Mouse (Mus musculus) liver, embryonic 12.5 days (tissue): Measurements from ENCODE around the gene Zc3h18. TPM values are rescaled to one million over a fixed set of nuclear protein-coding genes. Genes with fewer than 3 reads are reported as not detected.
A peak's percentile ranks its signal among the peaks of the same experiment; 100 is the strongest.

ENCODE experiments used
- ATAC-seq: fragments of 200-750 bp; cut with Nextera tagmentation; 2 replicates; pipeline ENCODE4 v1.8.0; 2017; ENCODE audit warnings: moderate number of reproducible peaks, mild to moderate bottlenecking, moderate library complexity
- H3K27ac ChIP-seq: fragments of 300-500 bp; sonication (generic); 2 replicates; pipeline ENCODE4 v1.5.1; 2016; ENCODE audit warnings: mild to moderate bottlenecking
- H3K27me3 ChIP-seq: fragments of 300-500 bp; sonication (generic); replicated peaks from 2 replicates; pipeline ENCODE4 v1.6.1; 2016; ENCODE audit warnings: mild to moderate bottlenecking, moderate library complexity
- H3K36me3 ChIP-seq: fragments of 300-500 bp; sonication (generic); 2 replicates; pipeline ENCODE4 v1.6.1; 2016; ENCODE audit warnings: mild to moderate bottlenecking, moderate library complexity
- H3K4me1 ChIP-seq: fragments of 300-500 bp; sonication (generic); 2 replicates; pipeline ENCODE4 v1.6.1; 2016
- H3K4me2 ChIP-seq: fragments of 300-500 bp; sonication (generic); 2 replicates; pipeline ENCODE4 v1.6.1; 2016; ENCODE audit warnings: mild to moderate bottlenecking, moderate library complexity
- H3K4me3 ChIP-seq: fragments of 300-500 bp; sonication (generic); 2 replicates; pipeline ENCODE4 v1.5.1; 2016; ENCODE audit warnings: mild to moderate bottlenecking, moderate library complexity
- H3K9ac ChIP-seq: fragments of 300-500 bp; sonication (generic); 2 replicates; pipeline ENCODE4 v1.6.1; 2016; ENCODE audit warnings: mild to moderate bottlenecking, moderate library complexity
- H3K9me3 ChIP-seq: fragments of 300-500 bp; sonication (generic); replicated peaks from 2 replicates; pipeline ENCODE4 v1.6.1; 2016; ENCODE audit warnings: mild to moderate bottlenecking, moderate library complexity
- WGBS: fragments of 180-500 bp; shearing (Covaris S2); methylation state at CpG from one replicate; pipeline ENCODE4 v1.1.7; 2016; ENCODE audit not compliant: insufficient replicate concordance; 5-methylcytosine and 5-hydroxymethylcytosine counted together
- polyA plus RNA-seq: library from polyadenylated mRNA; unstranded; fragments of >200 nt; fragmentation: Nextera tagmentation; extraction: Ambion mirVana; gene quantifications from 2 replicates; pipeline ENCODE4 v1.2.1, GENCODE M21; 2016

Gene Zc3h18
- polyA plus RNA-seq = 48.7 and 49.1 TPM in 2 replicates

GRCm38 (mm10) chr8:122376365-122377231 is at the start of gene Zc3h18:
TSS of gene Zc3h18 (plus strand) at chr8:122376609.
- ATAC-seq = peak; percentile 95
- Histone ChIP-seq H3K27me3 (no peaks in the 10 kb centered on the region), H3K9ac (peak within 1 kb of the TSS; percentile 90), H3K9me3 (no peaks in the 10 kb centered on the region), H3K4me2 (peak within 1 kb of the TSS; percentile 83), H3K4me1 (peaks cover 60% of the 10 kb centered on the region), H3K36me3 (peaks cover 41% of the 10 kb centered on the region), H3K27ac (peak within 1 kb of the TSS; percentile 90), H3K4me3 (peak within 1 kb of the TSS; percentile 90)
- WGBS = under 1% methylated on average over 84 of the region's 107 CpGs

GRCm38 (mm10) chr8:122329072-122329471 is 47.3 kb upstream of the Zc3h18 start:
- Histone ChIP-seq H3K4me3 (peak overlapping the region; percentile 18; the same call in 1 of the 2 replicates), H3K9me3 (no peaks in the 10 kb centered on the region), H3K36me3 (peaks cover 100% of the 10 kb centered on the region), H3K9ac (peak overlapping the region; percentile 67), H3K27ac (peak overlapping the region; percentile 97), H3K27me3 (no peaks in the 10 kb centered on the region), H3K4me2 (peak overlapping the region; percentile 50), H3K4me1 (peaks cover 95% of the 10 kb centered on the region)
- no peak for ATAC-seq
- 71% methylated on average over 8 of the region's 8 CpGs for WGBS

GRCm38 (mm10) chr8:122329553-122330239 is 46.7 kb upstream of the Zc3h18 start:
- Histone ChIP-seq H3K27me3 (no peaks in the 10 kb centered on the region), H3K27ac (peak overlapping the region; percentile 97), H3K4me2 (peak overlapping the region; percentile 50), H3K9me3 (peaks cover 6% of the 10 kb centered on the region), H3K36me3 (peaks cover 100% of the 10 kb centered on the region), H3K9ac (peak overlapping the region; percentile 67), H3K4me1 (peaks cover 88% of the 10 kb centered on the region), H3K4me3 (peak overlapping the region; percentile 18; the same call in 1 of the 2 replicates)
- ATAC-seq = peak; percentile 55
- 46% methylated on average over 22 of the region's 22 CpGs for WGBS

GRCm38 (mm10) chr8:122330446-122331133 is 45.8 kb upstream of the Zc3h18 start:
- H3K9ac ChIP-seq = peak overlapping the region; percentile 67
- no peaks in the 10 kb centered on the region for H3K27me3 ChIP-seq
- peaks cover 15% of the 10 kb centered on the region for H3K9me3 ChIP-seq
- peak; percentile 62 for ATAC-seq
- WGBS = 53% methylated on average over 12 of the region's 12 CpGs
- peak overlapping the region; percentile 50 for H3K4me2 ChIP-seq
- peak overlapping the region; percentile 97 for H3K27ac ChIP-seq
- H3K4me3 ChIP-seq = no peak overlapping the region
- H3K36me3 ChIP-seq = peaks cover 100% of the 10 kb centered on the region
- H3K4me1 ChIP-seq = peaks cover 83% of the 10 kb centered on the region

- 67% methylated on average over 3 of the region's 3 CpGs for WGBS
- peak overlapping the region; percentile 67; the same call in 1 of the 2 replicates for H3K9ac ChIP-seq
- H3K27ac ChIP-seq = peak overlapping the region; percentile 97
- H3K9me3 ChIP-seq = peaks cover 20% of the 10 kb centered on the region
- H3K27me3 ChIP-seq = no peaks in the 10 kb centered on the region
- peaks cover 100% of the 10 kb centered on the region for H3K36me3 ChIP-seq
- H3K4me1 ChIP-seq = peaks cover 83% of the 10 kb centered on the region
- no peak overlapping the region for H3K4me3 ChIP-seq
- H3K4me2 ChIP-seq = peak overlapping the region; percentile 50; the same call in 1 of the 2 replicates
- ATAC-seq = no peak
Observed at GRCm38 (mm10) chr8:122331134-122331523, 45.3 kb upstream of the Zc3h18 start.

GRCm38 (mm10) chr8:122332753-122333506 is 43.5 kb upstream of the Zc3h18 start:
- WGBS = 83% methylated on average over 6 of the region's 6 CpGs
- no peaks in the 10 kb centered on the region for H3K27me3 ChIP-seq
- H3K4me1 ChIP-seq = peaks cover 77% of the 10 kb centered on the region
- peaks cover 100% of the 10 kb centered on the region for H3K36me3 ChIP-seq
- H3K9ac ChIP-seq = no peak overlapping the region
- no peak overlapping the region for H3K4me3 ChIP-seq
- peaks cover 29% of the 10 kb centered on the region for H3K9me3 ChIP-seq
- ATAC-seq = no peak
- H3K4me2 ChIP-seq = no peak overlapping the region
- H3K27ac ChIP-seq = peak overlapping the region; percentile 60

GRCm38 (mm10) chr8:122333531-122333930 is 42.9 kb upstream of the Zc3h18 start:
- Histone ChIP-seq H3K9ac (no peak overlapping the region), H3K4me1 (peaks cover 72% of the 10 kb centered on the region), H3K36me3 (peaks cover 100% of the 10 kb centered on the region), H3K27ac (0 out of 2 replicates have a peak overlapping the region, but pooled peaks have one; percentile 60), H3K4me2 (no peak overlapping the region), H3K27me3 (no peaks in the 10 kb centered on the region), H3K4me3 (no peak overlapping the region), H3K9me3 (peaks cover 29% of the 10 kb centered on the region)
- WGBS = 94% methylated on average over 7 of the region's 7 CpGs
- ATAC-seq = no peak

GRCm38 (mm10) chr8:122334791-122335490 is 41.5 kb upstream of the Zc3h18 start:
- H3K4me2 ChIP-seq = no peak overlapping the region
- no peak overlapping the region for H3K27ac ChIP-seq
- no peak overlapping the region for H3K4me3 ChIP-seq
- peaks cover 29% of the 10 kb centered on the region for H3K9me3 ChIP-seq
- peaks cover 72% of the 10 kb centered on the region for H3K4me1 ChIP-seq
- WGBS = 93% methylated on average over 13 of the region's 13 CpGs
- H3K36me3 ChIP-seq = peaks cover 100% of the 10 kb centered on the region
- no peaks in the 10 kb centered on the region for H3K27me3 ChIP-seq
- no peak overlapping the region for H3K9ac ChIP-seq
- ATAC-seq = no peak

- Histone ChIP-seq H3K36me3 (peaks cover 94% of the 10 kb centered on the region), H3K4me2 (peak overlapping the region; percentile 38), H3K9me3 (peaks cover 29% of the 10 kb centered on the region), H3K27ac (no peak overlapping the region), H3K27me3 (no peaks in the 10 kb centered on the region), H3K9ac (no peak overlapping the region), H3K4me1 (peaks cover 72% of the 10 kb centered on the region), H3K4me3 (peak overlapping the region; percentile 20; the same call in 1 of the 2 replicates)
- WGBS = 81% methylated on average over 57 of the region's 57 CpGs
- no peak for ATAC-seq
Observed at GRCm38 (mm10) chr8:122335638-122336250, 40.7 kb upstream of the Zc3h18 start.

- H3K9me3 ChIP-seq = peaks cover 29% of the 10 kb centered on the region
- H3K36me3 ChIP-seq = peaks cover 87% of the 10 kb centered on the region
- peak overlapping the region; percentile 20; the same call in 1 of the 2 replicates for H3K4me3 ChIP-seq
- no peaks in the 10 kb centered on the region for H3K27me3 ChIP-seq
- H3K27ac ChIP-seq = no peak overlapping the region
- 73% methylated on average over 81 of the region's 81 CpGs for WGBS
- ATAC-seq = no peak
- H3K9ac ChIP-seq = no peak overlapping the region
- peak overlapping the region; percentile 38 for H3K4me2 ChIP-seq
- peaks cover 72% of the 10 kb centered on the region for H3K4me1 ChIP-seq
Observed at GRCm38 (mm10) chr8:122336251-122336910, 40.0 kb upstream of the Zc3h18 start.
